Mouse (Mus musculus) embryonic facial prominence, embryonic 13.5 days (tissue): ENCODE measurements around the gene Son. TPM values are rescaled to one million over a fixed set of nuclear protein-coding genes. Genes with fewer than 3 reads are reported as not detected.

Experiments
- ATAC-seq: fragments of 200-750 bp; cut with Nextera tagmentation; 2 replicates; pipeline ENCODE4 v1.8.0; 2017; ENCODE audit warnings: low read depth; ENCODE audit not compliant: insufficient number of reproducible peaks, insufficient read depth, low FRiP score, low TSS enrichment
- H3K27ac ChIP-seq: fragments of 300-500 bp; sonication (generic); 2 replicates; pipeline ENCODE4 v1.5.1; 2015; ENCODE audit warnings: moderate library complexity, mild to moderate bottlenecking, inconsistent platforms
- H3K27me3 ChIP-seq: fragments of 300-500 bp; sonication (generic); 2 replicates; pipeline ENCODE4 v1.6.1; 2015; ENCODE audit warnings: mild to moderate bottlenecking, inconsistent platforms
- H3K36me3 ChIP-seq: fragments of 300-500 bp; sonication (generic); 2 replicates; pipeline ENCODE4 v1.6.1; 2015; ENCODE audit warnings: mild to moderate bottlenecking, inconsistent platforms
- H3K4me1 ChIP-seq: fragments of 300-500 bp; sonication (generic); 2 replicates; pipeline ENCODE4 v1.6.1; 2015; ENCODE audit warnings: inconsistent platforms
- H3K4me2 ChIP-seq: fragments of 300-500 bp; sonication (generic); 2 replicates; pipeline ENCODE4 v1.6.1; 2015; ENCODE audit warnings: moderate library complexity, mild to moderate bottlenecking, inconsistent platforms
- H3K4me3 ChIP-seq: fragments of 300-500 bp; sonication (generic); 2 replicates; pipeline ENCODE4 v1.5.1; 2015; ENCODE audit warnings: mild to moderate bottlenecking, inconsistent platforms
- H3K9ac ChIP-seq: fragments of 300-500 bp; sonication (generic); 2 replicates; pipeline ENCODE4 v1.6.1; 2015; ENCODE audit warnings: mild to moderate bottlenecking, inconsistent platforms
- H3K9me3 ChIP-seq: fragments of 300-500 bp; sonication (generic); 2 replicates; pipeline ENCODE4 v1.6.1; 2016; ENCODE audit warnings: inconsistent platforms
- WGBS: fragments of 180-500 bp; shearing (Covaris S2); methylation state at CpG from one replicate; pipeline ENCODE4 v1.1.7; 2015; ENCODE audit warnings: mixed read lengths; 5-methylcytosine and 5-hydroxymethylcytosine counted together
- polyA plus RNA-seq: library from polyadenylated mRNA; unstranded; fragments of >200 nt; fragmentation: Nextera tagmentation; extraction: Ambion mirVana; gene quantifications from 2 replicates; pipeline ENCODE4 v1.2.1, GENCODE M21; 2015

The Son gene
- polyA plus RNA-seq, 1 experiment from 2014 or later: 164 TPM

GRCm38 (mm10) chr16:91618511-91619501 lies 28.5 kb upstream of the Son start, which contains the start of gene Dnajc28:
Dnajc28 (minus strand) TSS chr16:91619026.
- H3K9ac ChIP-seq: peak within 1 kb of the TSS; percentile 74
- peak; percentile 83; the same call in 1 of the 2 replicates for ATAC-seq
- 0 out of 2 replicates have a peak, but pooled peaks cover 5% of the 10 kb centered on the region for H3K4me1 ChIP-seq
- peaks cover 42% of the 10 kb centered on the region for H3K36me3 ChIP-seq
- WGBS: 9% methylated on average over 39 of the region's 39 CpGs
- H3K4me2 ChIP-seq: peak within 1 kb of the TSS; percentile 87
- no peaks in the 10 kb centered on the region for H3K9me3 ChIP-seq
- no peak within 1 kb of the TSS for H3K27ac ChIP-seq
- no peaks in the 10 kb centered on the region for H3K27me3 ChIP-seq
- peak within 1 kb of the TSS; percentile 66 for H3K4me3 ChIP-seq

GRCm38 (mm10) chr16:91620185-91620584 lies 27.1 kb upstream of the Son start:
- Histone ChIP-seq H3K9me3 (no peaks in the 10 kb centered on the region), H3K9ac (no peak overlapping the region), H3K36me3 (peaks cover 54% of the 10 kb centered on the region), H3K4me3 (no peak overlapping the region), H3K4me2 (no peak overlapping the region), H3K4me1 (0 out of 2 replicates have a peak, but pooled peaks cover 5% of the 10 kb centered on the region), H3K27ac (no peak overlapping the region), H3K27me3 (no peaks in the 10 kb centered on the region)
- 87% methylated on average over 5 of the region's 5 CpGs for WGBS
- no peak for ATAC-seq

GRCm38 (mm10) chr16:91620991-91621390 lies 26.3 kb upstream of the Son start:
- WGBS: 90% methylated on average over 11 of the region's 11 CpGs
- no peak overlapping the region for H3K4me3 ChIP-seq
- no peak overlapping the region for H3K9ac ChIP-seq
- H3K4me2 ChIP-seq: no peak overlapping the region
- H3K4me1 ChIP-seq: 0 out of 2 replicates have a peak, but pooled peaks cover 5% of the 10 kb centered on the region
- ATAC-seq: no peak
- H3K9me3 ChIP-seq: no peaks in the 10 kb centered on the region
- no peaks in the 10 kb centered on the region for H3K27me3 ChIP-seq
- H3K36me3 ChIP-seq: peaks cover 62% of the 10 kb centered on the region
- H3K27ac ChIP-seq: no peak overlapping the region

GRCm38 (mm10) chr16:91623074-91623473 lies 24.2 kb upstream of the Son start:
- peaks cover 80% of the 10 kb centered on the region for H3K36me3 ChIP-seq

GRCm38 (mm10) chr16:91627831-91628230 lies 19.5 kb upstream of the Son start:
- no peak overlapping the region for H3K27ac ChIP-seq
- no peak overlapping the region for H3K4me3 ChIP-seq
- no peak overlapping the region for H3K9ac ChIP-seq
- H3K36me3 ChIP-seq: peaks cover 95% of the 10 kb centered on the region
- H3K4me2 ChIP-seq: no peak overlapping the region
- no peaks in the 10 kb centered on the region for H3K4me1 ChIP-seq
- no peak for ATAC-seq
- no peaks in the 10 kb centered on the region for H3K9me3 ChIP-seq
- H3K27me3 ChIP-seq: no peaks in the 10 kb centered on the region
- 86% methylated on average over 7 of the region's 7 CpGs for WGBS

More at GRCm38 (mm10) chr16:91623074-91623473, 24.2 kb upstream of the Son start:
- H3K4me3 ChIP-seq: no peak overlapping the region
- no peaks in the 10 kb centered on the region for H3K9me3 ChIP-seq
- H3K9ac ChIP-seq: no peak overlapping the region
- WGBS: 93% methylated on average over 9 of the region's 9 CpGs
- no peak overlapping the region for H3K27ac ChIP-seq
- no peak for ATAC-seq
- H3K27me3 ChIP-seq: no peaks in the 10 kb centered on the region
- 0 out of 2 replicates have a peak, but pooled peaks cover 4% of the 10 kb centered on the region for H3K4me1 ChIP-seq
- H3K4me2 ChIP-seq: no peak overlapping the region

- Histone ChIP-seq H3K27ac (no peak overlapping the region), H3K4me3 (no peak overlapping the region), H3K9me3 (no peaks in the 10 kb centered on the region), H3K27me3 (no peaks in the 10 kb centered on the region), H3K4me2 (no peak overlapping the region), H3K9ac (no peak overlapping the region), H3K36me3 (peaks cover 93% of the 10 kb centered on the region), H3K4me1 (no peaks in the 10 kb centered on the region)
- whole genome bisulfite sequencing: 90% methylated on average over 3 of the region's 3 CpGs
- ATAC-seq: no peak
Measured at GRCm38 (mm10) chr16:91628673-91629072, 18.6 kb upstream of the Son start.

GRCm38 (mm10) chr16:91629749-91630148 lies 17.6 kb upstream of the Son start:
- no peak overlapping the region for H3K27ac ChIP-seq
- no peaks in the 10 kb centered on the region for H3K4me1 ChIP-seq
- H3K36me3 ChIP-seq: peaks cover 93% of the 10 kb centered on the region
- no peak overlapping the region for H3K4me3 ChIP-seq
- WGBS: 96% methylated on average over 4 of the region's 4 CpGs
- H3K9ac ChIP-seq: no peak overlapping the region
- no peak overlapping the region for H3K4me2 ChIP-seq
- ATAC-seq: no peak
- H3K27me3 ChIP-seq: no peaks in the 10 kb centered on the region
- no peaks in the 10 kb centered on the region for H3K9me3 ChIP-seq

GRCm38 (mm10) chr16:91630584-91630983 lies 16.7 kb upstream of the Son start:
- H3K4me1 ChIP-seq: no peaks in the 10 kb centered on the region
- no peaks in the 10 kb centered on the region for H3K27me3 ChIP-seq
- no peak overlapping the region for H3K9ac ChIP-seq
- H3K9me3 ChIP-seq: no peaks in the 10 kb centered on the region
- WGBS: 57% methylated on average over 1 of the region's 1 CpGs
- H3K36me3 ChIP-seq: peaks cover 93% of the 10 kb centered on the region
- H3K4me2 ChIP-seq: no peak overlapping the region
- no peak overlapping the region for H3K4me3 ChIP-seq
- no peak overlapping the region for H3K27ac ChIP-seq
- ATAC-seq: no peak

- no peak for ATAC-seq
- no peak overlapping the region for H3K27ac ChIP-seq
- H3K9me3 ChIP-seq: no peaks in the 10 kb centered on the region
- H3K36me3 ChIP-seq: peaks cover 95% of the 10 kb centered on the region
- H3K4me1 ChIP-seq: no peaks in the 10 kb centered on the region
- no peak overlapping the region for H3K4me2 ChIP-seq
- no peaks in the 10 kb centered on the region for H3K27me3 ChIP-seq
- H3K9ac ChIP-seq: no peak overlapping the region
- H3K4me3 ChIP-seq: no peak overlapping the region
- 85% methylated on average over 5 of the region's 5 CpGs for WGBS
Measured at GRCm38 (mm10) chr16:91632439-91632838, 14.9 kb upstream of the Son start.

GRCm38 (mm10) chr16:91632940-91633339 lies 14.4 kb upstream of the Son start:
- H3K4me1 ChIP-seq: no peaks in the 10 kb centered on the region
- peaks cover 95% of the 10 kb centered on the region for H3K36me3 ChIP-seq
- 93% methylated on average over 7 of the region's 7 CpGs for WGBS
- H3K9ac ChIP-seq: no peak overlapping the region
- H3K27ac ChIP-seq: no peak overlapping the region
- no peak overlapping the region for H3K4me3 ChIP-seq
- no peaks in the 10 kb centered on the region for H3K9me3 ChIP-seq
- no peak overlapping the region for H3K4me2 ChIP-seq
- no peaks in the 10 kb centered on the region for H3K27me3 ChIP-seq
- ATAC-seq: no peak

GRCm38 (mm10) chr16:91633641-91634040 lies 13.7 kb upstream of the Son start:
- H3K27me3 ChIP-seq: no peaks in the 10 kb centered on the region
- no peak overlapping the region for H3K27ac ChIP-seq
- peaks cover 95% of the 10 kb centered on the region for H3K36me3 ChIP-seq
- H3K4me2 ChIP-seq: no peak overlapping the region
- ATAC-seq: no peak
- H3K4me1 ChIP-seq: no peaks in the 10 kb centered on the region
- no peak overlapping the region for H3K9ac ChIP-seq
- H3K4me3 ChIP-seq: no peak overlapping the region
- H3K9me3 ChIP-seq: no peaks in the 10 kb centered on the region
- WGBS: 86% methylated on average over 12 of the region's 12 CpGs

- H3K36me3 ChIP-seq: peaks cover 86% of the 10 kb centered on the region
- H3K4me2 ChIP-seq: no peak overlapping the region
- 89% methylated on average over 5 of the region's 5 CpGs for WGBS
- no peak for ATAC-seq
- no peaks in the 10 kb centered on the region for H3K9me3 ChIP-seq
- H3K27me3 ChIP-seq: no peaks in the 10 kb centered on the region
- no peak overlapping the region for H3K4me3 ChIP-seq
- H3K9ac ChIP-seq: no peak overlapping the region
- no peak overlapping the region for H3K27ac ChIP-seq
- H3K4me1 ChIP-seq: no peaks in the 10 kb centered on the region
Measured at GRCm38 (mm10) chr16:91639161-91639560, 8.1 kb upstream of the Son start.
